Mouse (Mus musculus) hindbrain, embryonic 10.5 days (tissue): ENCODE measurements around the gene Myocos. TPM values are rescaled to one million over a fixed set of nuclear protein-coding genes. Genes with fewer than 3 reads are reported as not detected.

Experiments used
- DNase-seq: peaks from one replicate; pipeline ENCODE4 v3.0.0-alpha.2; 2017; ENCODE audit warnings: low spot score
- H3K27ac ChIP-seq: fragments of 300-500 bp; sonication (generic); 2 replicates; pipeline ENCODE4 v1.5.1; 2016; ENCODE audit warnings: mild to moderate bottlenecking, moderate library complexity
- H3K27me3 ChIP-seq: fragments of 300-500 bp; sonication (generic); 2 replicates; pipeline ENCODE4 v1.6.1; 2016; ENCODE audit warnings: mild to moderate bottlenecking; ENCODE audit not compliant: poor library complexity, insufficient read depth, severe bottlenecking
- H3K36me3 ChIP-seq: fragments of 300-500 bp; sonication (generic); 2 replicates; pipeline ENCODE4 v1.6.1; 2016; ENCODE audit warnings: mild to moderate bottlenecking, moderate library complexity
- H3K4me1 ChIP-seq: fragments of 300-500 bp; sonication (generic); replicated peaks from 2 replicates; pipeline ENCODE4 v1.6.1; 2016; ENCODE audit warnings: mild to moderate bottlenecking
- H3K4me3 ChIP-seq: fragments of 300-500 bp; sonication (generic); 2 replicates; pipeline ENCODE4 v1.5.1; 2016; ENCODE audit warnings: mild to moderate bottlenecking, moderate library complexity
- H3K9me3 ChIP-seq: fragments of 300-500 bp; sonication (generic); 2 replicates; pipeline ENCODE4 v1.6.1; 2016; ENCODE audit warnings: mild to moderate bottlenecking, moderate library complexity
- WGBS: fragments of 180-500 bp; shearing (Covaris S2); methylation state at CpG from one replicate; pipeline ENCODE4 v1.1.7; 2016; 5-methylcytosine and 5-hydroxymethylcytosine counted together
- polyA plus RNA-seq: library from polyadenylated mRNA; unstranded; fragments of >200 nt; fragmentation: Nextera tagmentation; extraction: Ambion mirVana; gene quantifications from 2 replicates; pipeline ENCODE4 v1.2.1, GENCODE M21; 2016

The Myocos gene
- polyA plus RNA-seq, 1 experiment from 2014 or later, result not detected

DNA sequence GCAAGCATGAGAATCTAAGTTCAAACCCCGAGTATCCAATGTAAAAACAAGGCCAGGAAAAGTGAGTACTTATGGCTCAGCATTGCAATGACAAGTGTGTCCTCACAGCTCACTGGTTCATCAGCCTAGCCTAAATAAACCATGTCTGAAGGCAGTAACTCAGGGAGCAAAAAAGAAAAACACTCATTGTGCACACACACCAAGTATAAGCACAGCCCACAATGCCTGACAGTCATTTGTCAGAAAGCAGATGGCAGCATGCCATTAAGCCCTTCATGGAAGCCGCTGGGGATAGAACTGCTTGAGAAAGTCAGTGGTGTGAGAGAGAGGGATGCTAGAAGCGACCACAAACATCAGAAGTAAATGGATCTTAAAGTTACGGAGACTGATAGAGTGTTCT is 56.7 kb downstream of the Myocos start:
- Histone ChIP-seq H3K36me3 (peaks cover 37% of the 10 kb centered on the region), H3K27me3 (no peaks in the 10 kb centered on the region), H3K4me1 (no peaks in the 10 kb centered on the region), H3K9me3 (peaks cover 3% of the 10 kb centered on the region; the same call in 1 of the 2 replicates), H3K27ac (no peak overlapping the region), H3K4me3 (no peak overlapping the region)
- DNase-seq, result no peak
- 77% methylated on average over 4 of the region's 4 CpGs for WGBS

- H3K4me3 ChIP-seq, result no peak overlapping the region
- H3K36me3 ChIP-seq, result peaks cover 40% of the 10 kb centered on the region
- 88% methylated on average over 5 of the region's 5 CpGs for WGBS
- peaks cover 3% of the 10 kb centered on the region; the same call in 1 of the 2 replicates for H3K9me3 ChIP-seq
- no peak for DNase-seq
- no peaks in the 10 kb centered on the region for H3K27me3 ChIP-seq
- no peaks in the 10 kb centered on the region for H3K4me1 ChIP-seq
- H3K27ac ChIP-seq, result no peak overlapping the region
These were observed 58.4 kb downstream of the Myocos start for GRCm38 (mm10) chr1:162599617-162600016.

GRCm38 (mm10) chr1:162597379-162598102 is 60.5 kb downstream of the Myocos start:
- no peak overlapping the region for H3K27ac ChIP-seq
- H3K9me3 ChIP-seq, result no peaks in the 10 kb centered on the region
- WGBS, result 83% methylated on average over 3 of the region's 3 CpGs
- no peaks in the 10 kb centered on the region for H3K4me1 ChIP-seq
- H3K27me3 ChIP-seq, result no peaks in the 10 kb centered on the region
- H3K4me3 ChIP-seq, result no peak overlapping the region
- no peak for DNase-seq
- H3K36me3 ChIP-seq, result peaks cover 29% of the 10 kb centered on the region

Other genes starting within 250 kb of the Myocos start
- gene Dnm3, start 180.2 kb downstream of the Myocos start, polyA plus RNA-seq, result 2.6 and 7.5 TPM in 2 replicates
- 21.3 and 27.8 TPM in 2 replicates for gene Mettl13, start 109.7 kb downstream of the Myocos start, polyA plus RNA-seq
- gene Vamp4, start 87.7 kb downstream of the Myocos start, polyA plus RNA-seq, result 52.3 and 52.5 TPM in 2 replicates
- gene Myoc, start 19.1 kb downstream of the Myocos start, polyA plus RNA-seq, result 0.09 and 0.10 TPM in 2 replicates
- gene Prrc2c, start 82.3 kb upstream of the Myocos start, polyA plus RNA-seq, result 134 and 143 TPM in 2 replicates
- gene Fmo4, start 155.8 kb upstream of the Myocos start, polyA plus RNA-seq, result 0.27 and 0.36 TPM in 2 replicates
- gene Fmo1, start 208.4 kb upstream of the Myocos start, polyA plus RNA-seq, result 11.3 and 11.6 TPM in 2 replicates
- not detected in 2 replicates for gene Fmo2, start 240.5 kb upstream of the Myocos start, polyA plus RNA-seq